Comparison of ENCODE assay signal across 17 mouse cellular contexts in the genomic region with DNA sequence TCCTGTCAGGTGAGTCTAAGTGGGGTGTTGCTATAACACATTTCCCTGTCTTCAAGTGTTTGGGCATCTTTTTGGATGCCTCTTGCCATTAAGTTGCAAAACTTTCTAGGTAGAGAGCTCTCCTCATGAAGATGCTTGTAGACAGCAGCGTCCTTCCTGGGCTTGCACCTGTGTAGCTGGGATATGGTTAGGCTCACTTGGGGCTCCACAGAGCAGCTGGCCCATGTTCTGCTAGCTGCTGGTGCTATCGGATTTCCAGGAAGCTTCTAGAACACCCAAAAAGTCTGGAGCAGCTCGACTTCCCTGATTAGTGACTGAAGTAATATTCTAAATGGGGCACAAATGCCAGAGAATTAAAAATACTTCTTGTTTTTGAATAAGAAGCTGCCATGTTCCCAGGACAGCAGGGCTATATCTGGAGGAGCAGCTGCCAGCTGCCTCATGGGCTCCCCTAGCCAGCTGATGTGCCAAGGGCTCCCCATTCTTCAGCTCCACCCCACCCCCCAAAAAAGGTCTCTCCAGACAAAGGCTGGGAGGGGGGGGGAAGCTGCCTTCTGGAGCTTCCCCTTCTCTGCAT.
DNase-seq lines count a peak whose midpoint lies in the region; ATAC-seq and TF ChIP-seq lines count a peak whose summit lies in the region.
"Had no signal": no experiment of that assay in that cellular context is flagged by ENCODE, and none has a peak within 500 bp of the region (broad histone marks: within the 10 kb centered on the region; RNA-seq: fewer than 3 reads in every experiment).

No protein-coding gene starts in this region.

- no peaks in the 10 kb centered on the region for H3K9me3 ChIP-seq in embryonic facial prominence, embryonic 14.5 days (ENCODE audit: control insufficient read depth, low read length)
- H3K9me3 ChIP-seq in embryonic facial prominence, embryonic 10.5 days = no peaks in the 10 kb centered on the region
- H3K9me3 ChIP-seq in liver, embryonic 11.5 days (ENCODE audit: control insufficient read depth, low read length) = no peaks in the 10 kb centered on the region
- no peaks in the 10 kb centered on the region for H3K9me3 ChIP-seq in hindbrain, embryonic 14.5 days (ENCODE audit: control insufficient read depth, low read length)
- H3K9me3 ChIP-seq: forebrain, embryonic 12.5 days; hindbrain, embryonic 12.5 days; midbrain, embryonic 12.5 days; neural tube, embryonic 12.5 days had no signal

- H3K4me2 ChIP-seq in embryonic facial prominence, embryonic 14.5 days (ENCODE audit: low read depth, low read length) = no peak overlapping the region
- no peak overlapping the region for H3K4me2 ChIP-seq in liver, embryonic 11.5 days
- H3K4me2 ChIP-seq in hindbrain, embryonic 14.5 days (replicated peaks) = no peak overlapping the region
- H3K4me2 ChIP-seq: forebrain, embryonic 12.5 days; heart, embryonic 11.5 days; hindbrain, embryonic 12.5 days; midbrain, embryonic 12.5 days; neural tube, embryonic 12.5 days had no signal

- peak; percentile 16 for DNase-seq in embryonic facial prominence, embryonic 14.5 days (ENCODE audit: low spot score)
- no peak for DNase-seq in embryonic facial prominence, embryonic 10.5 days (ENCODE audit: low spot score)
- DNase-seq in layer of hippocampus, adult 2 months (ENCODE audit: low spot score in 2 of 2) = peak; percentile 42 to 61
- DNase-seq in layer of hippocampus, adult 9-10 months (ENCODE audit: low spot score) = no peak
- DNase-seq in liver, embryonic 11.5 days (ENCODE audit: low spot score) = no peak
- no peak for DNase-seq in liver
- peak; percentile 51 for DNase-seq in telencephalon, adult 2 months (ENCODE audit: low read depth, low spot score)
- no peak for DNase-seq in hindbrain, embryonic 14.5 days (ENCODE audit: low spot score)
- DNase-seq: adrenal gland, adult 2 months; cerebellum, adult 8-10 months; heart, postnatal 10 days had no signal

- H3K4me3 ChIP-seq in embryonic facial prominence, embryonic 14.5 days (ENCODE audit: low read depth, low read length) = no peak overlapping the region
- no peak overlapping the region for H3K4me3 ChIP-seq in embryonic facial prominence, embryonic 10.5 days
- H3K4me3 ChIP-seq in layer of hippocampus, adult 2 months = no peak overlapping the region
- no peak overlapping the region for H3K4me3 ChIP-seq in liver, embryonic 11.5 days (ENCODE audit: low read depth, low read length)
- H3K4me3 ChIP-seq in hindbrain, embryonic 14.5 days (replicated peaks; ENCODE audit: low read length) = no peak overlapping the region
- H3K4me3 ChIP-seq: forebrain, embryonic 12.5 days; hindbrain, embryonic 12.5 days; midbrain, embryonic 12.5 days; neural tube, embryonic 12.5 days had no signal

- WGBS in embryonic facial prominence, embryonic 14.5 days = 57% methylated on average over 3 of the region's 3 CpGs
- WGBS in embryonic facial prominence, embryonic 10.5 days = 65% methylated on average over 3 of the region's 3 CpGs
- WGBS in liver, embryonic 11.5 days = 52% methylated on average over 3 of the region's 3 CpGs
- 69% methylated on average over 3 of the region's 3 CpGs for WGBS in hindbrain, embryonic 14.5 days

- H3K9ac ChIP-seq in embryonic facial prominence, embryonic 14.5 days (ENCODE audit: low read depth, low read length) = no peak overlapping the region
- no peak overlapping the region for H3K9ac ChIP-seq in liver, embryonic 11.5 days (ENCODE audit: low read depth, low read length)
- H3K9ac ChIP-seq in hindbrain, embryonic 14.5 days = no peak overlapping the region
- H3K9ac ChIP-seq: forebrain, embryonic 12.5 days; hindbrain, embryonic 12.5 days; midbrain, embryonic 12.5 days; neural tube, embryonic 12.5 days had no signal

- no peaks in the 10 kb centered on the region for H3K27me3 ChIP-seq in embryonic facial prominence, embryonic 14.5 days (replicated peaks; ENCODE audit: control insufficient read depth, insufficient read depth, low read length)
- no peaks in the 10 kb centered on the region for H3K27me3 ChIP-seq in embryonic facial prominence, embryonic 10.5 days (replicated peaks; ENCODE audit: low read depth, poor library complexity, severe bottlenecking)
- H3K27me3 ChIP-seq in liver, embryonic 11.5 days (replicated peaks; ENCODE audit: control insufficient read depth, insufficient read depth, low read length) = no peaks in the 10 kb centered on the region
- no peaks in the 10 kb centered on the region for H3K27me3 ChIP-seq in hindbrain, embryonic 14.5 days (ENCODE audit: control insufficient read depth, insufficient read depth, low read length)
- H3K27me3 ChIP-seq: forebrain, embryonic 12.5 days; hindbrain, embryonic 12.5 days; midbrain, embryonic 12.5 days; neural tube, embryonic 12.5 days had no signal

- no peaks in the 10 kb centered on the region for H3K36me3 ChIP-seq in embryonic facial prominence, embryonic 14.5 days (ENCODE audit: control insufficient read depth, insufficient read depth, low read length)
- H3K36me3 ChIP-seq in embryonic facial prominence, embryonic 10.5 days (replicated peaks) = no peaks in the 10 kb centered on the region
- no peaks in the 10 kb centered on the region for H3K36me3 ChIP-seq in liver, embryonic 11.5 days (ENCODE audit: control insufficient read depth, insufficient read depth, low read length)
- H3K36me3 ChIP-seq in hindbrain, embryonic 14.5 days (replicated peaks; ENCODE audit: control insufficient read depth, insufficient read depth) = no peaks in the 10 kb centered on the region
- H3K36me3 ChIP-seq: forebrain, embryonic 12.5 days; hindbrain, embryonic 12.5 days; midbrain, embryonic 12.5 days; neural tube, embryonic 12.5 days had no signal

- ATAC-seq in embryonic facial prominence, embryonic 14.5 days (ENCODE audit: low read depth) = no peak
- 0 out of 2 replicates have a peak, but pooled peaks have one; percentile 10 for ATAC-seq in liver, embryonic 11.5 days (replicated peaks; ENCODE audit: low FRiP score)
- ATAC-seq in hindbrain, embryonic 14.5 days (ENCODE audit: low FRiP score) = no peak
- ATAC-seq: inflammation-experienced regulatory T-cells, adult 6 months had no signal

- TF ChIP-seq CTCF in layer of hippocampus, adult 2 months (conservative IDR thresholded peaks at IDR 0.05) = no peak

- H3K4me1 ChIP-seq in embryonic facial prominence, embryonic 14.5 days (ENCODE audit: control insufficient read depth, insufficient read depth, low read length) = no peaks in the 10 kb centered on the region
- no peaks in the 10 kb centered on the region for H3K4me1 ChIP-seq in embryonic facial prominence, embryonic 10.5 days
- no peaks in the 10 kb centered on the region for H3K4me1 ChIP-seq in liver, embryonic 11.5 days (replicated peaks; ENCODE audit: control insufficient read depth, insufficient read depth, low read length)
- H3K4me1 ChIP-seq in hindbrain, embryonic 14.5 days (replicated peaks; ENCODE audit: control insufficient read depth, insufficient read depth, low read length) = no peaks in the 10 kb centered on the region
- H3K4me1 ChIP-seq: forebrain, embryonic 12.5 days; hindbrain, embryonic 12.5 days; midbrain, embryonic 12.5 days; neural tube, embryonic 12.5 days had no signal

- no peak overlapping the region for H3K27ac ChIP-seq in embryonic facial prominence, embryonic 14.5 days (replicated peaks; ENCODE audit: low read depth, low read length)
- no peak overlapping the region for H3K27ac ChIP-seq in embryonic facial prominence, embryonic 10.5 days (replicated peaks)
- H3K27ac ChIP-seq in layer of hippocampus, adult 2 months = no peak overlapping the region
- H3K27ac ChIP-seq in liver, embryonic 11.5 days (ENCODE audit: low read depth, low read length) = no peak overlapping the region
- no peak overlapping the region for H3K27ac ChIP-seq in hindbrain, embryonic 14.5 days
- H3K27ac ChIP-seq: forebrain, embryonic 12.5 days; hindbrain, embryonic 12.5 days; midbrain, embryonic 12.5 days; neural tube, embryonic 12.5 days had no signal

Comparison
In these comparisons a context has a peak if more than half of its experiments do, and no peak if none do; other contexts are left out.
1. DNase-seq: peak in embryonic facial prominence, embryonic 14.5 days (single experiment), layer of hippocampus, adult 2 months (2 of 2) and telencephalon, adult 2 months (single experiment); none in embryonic facial prominence, embryonic 10.5 days (single experiment), layer of hippocampus, adult 9-10 months (single experiment), liver, embryonic 11.5 days (single experiment), liver (single experiment) and hindbrain, embryonic 14.5 days (single experiment).